Mouse (Mus musculus) kidney, adult 2 months (tissue): ENCODE measurements at regions not wholly inside any gene's neighbourhood (a gene's known extent, or its start where the extent isn't known, plus 50 kb on each side); places are given as distances from the start of the nearest gene placed in this dataset.

Experiments
- CTCF ChIP-seq: fragments of 200-500 bp; conservative IDR thresholded peaks from 2 replicates; pipeline ENCODE4 v1.5.1; 2011; ENCODE audit warnings: low read depth, mild to moderate bottlenecking, control low read depth, low read length, moderate library complexity, mixed read lengths; ENCODE audit not compliant: insufficient read depth, insufficient read length
- POLR2A ChIP-seq: fragments of 200-500 bp; IDR thresholded peaks from one replicate; pipeline ENCODE4 v1.6.1; 2011; ENCODE audit warnings: low read depth, low read length, control low read depth

DNA sequence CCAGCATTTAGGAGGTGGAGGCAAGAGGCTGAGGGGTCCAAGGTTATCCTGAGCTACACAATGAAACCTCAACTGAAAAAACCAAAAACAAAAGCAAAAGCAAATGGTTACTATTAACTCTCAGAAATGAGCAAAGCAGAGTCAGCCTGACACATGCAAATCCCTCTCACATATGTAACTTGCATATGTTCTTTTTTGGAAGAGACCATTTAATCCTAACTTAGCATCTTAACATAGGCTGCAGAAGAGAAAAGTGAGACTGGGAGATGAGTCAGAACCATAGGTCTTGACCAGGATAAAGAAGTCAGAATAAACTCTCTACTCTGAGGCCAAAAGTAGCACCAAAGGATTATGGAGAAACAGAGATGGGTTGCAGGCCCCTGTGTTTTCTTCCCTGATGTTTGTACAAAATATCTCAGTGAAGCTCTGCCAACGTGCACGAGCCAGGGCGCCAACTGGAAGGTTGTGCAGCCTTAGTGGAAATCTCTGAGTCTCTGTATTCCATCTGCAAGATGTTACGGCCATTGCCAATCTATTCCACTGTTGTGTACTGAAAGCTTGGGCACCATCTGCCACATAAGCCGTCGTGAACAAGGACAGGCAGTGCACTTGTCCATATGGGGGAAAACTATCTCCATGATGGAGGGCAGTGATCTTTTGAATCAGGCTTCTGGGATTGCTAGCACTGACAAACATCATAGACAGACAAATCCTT is 59.2 kb upstream of the Ust start:
- TF ChIP-seq POLR2A (no peak), CTCF (no peak)
